Mouse (Mus musculus) testis, postnatal 10 days (tissue): ENCODE data around the gene Chst13.
A peak's percentile ranks its signal among the peaks of the same experiment; 100 is the strongest.

ENCODE experiments used
- DNase-seq: peaks from one replicate; pipeline ENCODE4 v3.0.0; 2021; ENCODE audit warnings: low spot score

Chst13 gene

GRCm38 (mm10) chr6:90319475-90320191 is 5.4 kb downstream of the Chst13 start:
- DNase-seq = no peak

- DNase-seq = no peak
Measured at GRCm38 (mm10) chr6:90319019-90319418, 6.0 kb downstream of the Chst13 start.

GRCm38 (mm10) chr6:90317510-90318258 is 7.3 kb downstream of the Chst13 start:
- no peak for DNase-seq

GRCm38 (mm10) chr6:90315961-90316360 is 9.0 kb downstream of the Chst13 start:
- no peak for DNase-seq

GRCm38 (mm10) chr6:90308839-90309778 is 15.9 kb downstream of the Chst13 start:
- peak; percentile 37 for DNase-seq

- DNase-seq = no peak
Measured at GRCm38 (mm10) chr6:90306315-90306975, 18.5 kb downstream of the Chst13 start.

- no peak for DNase-seq
Measured at GRCm38 (mm10) chr6:90300919-90301318, 24.1 kb downstream of the Chst13 start, which contains the start of gene BC048671. TSS of gene BC048671 (plus strand) at chr6:90301219.

GRCm38 (mm10) chr6:90288265-90288664 is 36.7 kb downstream of the Chst13 start:
- DNase-seq = no peak
